Mouse (Mus musculus): ENCODE measurements around the gene Slc38a11. TPM values are rescaled to one million over a fixed set of nuclear protein-coding genes. Genes with fewer than 3 reads are reported as not detected.

Gene Slc38a11
- total RNA-seq, 4 experiments from 2014 or later: 20.1 to 43.2 (median 28.4) TPM

GRCm38 (mm10) chr2:65321998-65322754 is 41.7 kb downstream of the Slc38a11 start:
- no peak for DNase-seq

- DNase-seq: peak; percentile 74
Observed at GRCm38 (mm10) chr2:65320975-65321374, 42.9 kb downstream of the Slc38a11 start.

DNA sequence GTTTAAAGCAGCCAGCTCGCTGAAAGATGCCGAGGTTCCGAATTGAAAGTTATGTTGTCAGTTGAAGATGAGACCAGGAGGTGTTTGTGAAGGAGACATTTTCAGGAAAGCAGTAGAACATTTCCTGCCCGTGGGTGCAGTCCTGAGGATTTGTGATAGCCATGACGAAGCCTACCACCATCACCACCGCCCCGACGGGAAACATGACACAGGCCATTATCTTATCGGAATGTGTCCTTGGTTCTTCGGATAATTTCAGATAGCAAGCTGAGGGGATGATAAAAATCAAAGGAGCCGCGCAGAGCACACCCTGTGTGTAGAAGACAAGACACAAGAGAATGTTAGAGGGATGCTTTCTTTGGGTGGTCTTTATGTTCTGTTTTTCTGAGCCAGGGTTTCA is 47.1 kb downstream of the Slc38a11 start:
- peak; percentile 61 for DNase-seq

DNA sequence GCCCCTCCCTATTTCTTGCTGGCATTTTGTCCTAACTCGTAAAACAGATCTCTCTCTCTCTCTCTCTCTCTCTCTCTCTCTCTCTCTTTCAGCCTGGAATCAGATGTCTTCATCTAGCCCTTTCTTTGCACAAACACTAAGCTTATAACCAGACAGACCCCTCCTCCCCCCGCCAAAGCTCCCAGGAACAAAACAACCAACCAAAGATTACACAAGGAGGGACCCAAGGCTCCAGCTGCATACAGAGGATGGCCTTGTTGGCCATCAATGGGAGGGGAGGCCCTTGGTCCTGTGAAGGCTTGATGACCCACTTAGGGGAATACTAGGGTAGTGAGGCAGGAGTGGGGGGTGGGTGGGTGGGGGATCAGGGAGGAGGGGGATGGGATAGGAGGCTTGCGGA is 52.6 kb downstream of the Slc38a11 start:
- no peak for DNase-seq

DNA sequence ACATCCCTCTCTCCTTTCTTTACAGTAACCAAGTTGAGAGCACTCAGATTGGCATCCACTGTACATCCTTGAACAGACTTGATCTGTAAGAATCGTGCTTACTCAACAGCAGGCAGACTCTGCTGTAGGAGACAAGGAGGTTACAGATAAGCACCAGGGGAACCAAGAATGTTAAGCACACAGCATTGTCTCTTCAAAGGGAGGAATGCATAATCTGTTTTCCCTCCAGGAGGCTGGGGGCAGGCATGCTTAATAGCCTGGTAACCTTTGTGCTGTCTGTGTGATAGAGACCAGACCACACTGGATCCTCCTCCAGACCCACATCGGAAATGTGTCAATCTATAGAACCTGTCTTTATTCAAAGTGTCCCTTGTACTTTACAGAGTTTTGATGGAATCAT is 67.3 kb downstream of the Slc38a11 start:
- no peak for DNase-seq

DNA sequence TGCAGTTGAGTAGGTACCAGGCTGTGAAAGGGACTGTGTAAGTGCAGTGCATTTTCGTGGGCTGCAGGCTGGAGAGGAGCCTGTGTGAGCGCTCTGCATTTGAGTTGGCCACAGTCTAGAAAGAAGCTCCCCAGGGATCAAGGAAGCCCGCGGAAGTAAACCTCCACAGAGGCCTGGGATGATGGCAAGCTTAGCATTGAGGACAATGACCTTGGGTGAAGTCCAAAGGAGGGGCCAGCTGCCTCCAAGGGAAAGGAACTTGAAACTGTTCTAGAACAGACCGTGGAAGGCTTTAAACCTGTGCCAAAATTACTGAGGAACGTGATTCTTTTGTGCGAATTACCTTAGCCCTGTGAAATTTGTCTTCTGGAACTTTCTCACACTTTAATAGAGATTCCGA is 69.7 kb downstream of the Slc38a11 start:
- peak; percentile 53 for DNase-seq

DNA sequence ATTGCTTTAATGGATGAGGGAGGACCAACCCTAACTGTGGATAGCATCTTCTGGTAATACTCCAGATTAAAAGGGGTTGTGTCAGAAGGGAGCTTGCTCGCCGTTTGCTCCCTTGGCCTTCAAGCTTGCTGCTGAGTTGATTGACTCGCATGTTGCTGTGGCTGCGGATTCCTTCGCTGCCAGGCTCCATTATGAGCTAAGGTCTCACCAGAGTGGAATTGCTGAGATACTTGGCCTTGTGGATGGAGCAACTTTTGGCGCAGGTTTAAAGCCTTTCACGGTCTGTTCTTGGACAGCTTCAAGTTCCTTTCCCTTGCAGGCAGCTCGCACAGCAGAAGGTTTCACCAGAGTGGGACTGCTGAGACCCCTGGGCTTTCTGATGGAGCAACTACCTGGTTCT is 70.4 kb downstream of the Slc38a11 start:
- no peak for DNase-seq

DNA sequence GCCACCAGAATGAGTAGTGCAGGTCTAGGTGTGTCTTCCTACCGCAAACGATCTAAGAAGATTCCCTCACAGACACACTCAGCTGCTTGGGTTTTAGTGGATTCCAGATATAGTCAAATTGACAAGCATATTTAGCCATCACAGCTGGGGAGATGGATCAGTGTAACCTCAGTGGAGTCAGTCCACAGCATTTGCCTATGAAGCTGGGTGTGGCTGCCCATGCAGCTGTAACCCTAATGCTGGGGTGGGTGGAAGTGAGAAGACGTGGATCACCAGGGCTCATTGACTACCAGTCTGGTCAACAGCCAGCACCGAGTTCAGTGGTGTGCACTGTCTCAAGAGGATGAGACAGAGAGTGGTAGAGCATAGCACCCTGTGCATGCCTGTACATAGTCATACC is 74.1 kb downstream of the Slc38a11 start:
- no peak for DNase-seq

GRCm38 (mm10) chr2:65288696-65289095 is 75.1 kb downstream of the Slc38a11 start:
- DNase-seq: no peak

- DNase-seq: peak; percentile 81
Observed at GRCm38 (mm10) chr2:65285380-65285779, 78.5 kb downstream of the Slc38a11 start.

GRCm38 (mm10) chr2:65282979-65283378 is 80.9 kb downstream of the Slc38a11 start:
- DNase-seq: no peak

GRCm38 (mm10) chr2:65279029-65279690 is 84.7 kb downstream of the Slc38a11 start:
- peak; percentile 35 for DNase-seq

GRCm38 (mm10) chr2:65275443-65276061 is 88.3 kb downstream of the Slc38a11 start:
- no peak for DNase-seq

DNA sequence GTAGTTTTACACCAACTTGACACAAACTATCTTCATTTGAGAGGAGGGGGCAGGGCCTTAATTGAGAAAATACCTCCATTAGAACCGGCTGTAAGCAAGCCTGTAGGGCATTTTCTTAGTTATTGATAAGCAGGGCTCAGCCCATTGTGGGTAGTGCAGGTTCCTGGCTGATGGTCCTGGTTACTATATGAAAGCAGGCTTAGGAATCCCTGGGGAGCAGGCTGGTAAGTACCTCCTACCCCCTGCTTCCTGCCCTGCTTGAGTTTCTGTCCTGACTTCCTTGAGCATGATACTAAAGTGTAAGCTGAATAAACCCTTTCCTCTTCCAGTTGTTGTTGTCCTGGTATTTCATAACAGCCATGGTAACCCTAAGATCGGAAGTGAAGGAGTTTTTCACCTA is 89.9 kb downstream of the Slc38a11 start:
- no peak for DNase-seq

GRCm38 (mm10) chr2:65268731-65269130 is 95.1 kb downstream of the Slc38a11 start:
- DNase-seq: no peak

DNA sequence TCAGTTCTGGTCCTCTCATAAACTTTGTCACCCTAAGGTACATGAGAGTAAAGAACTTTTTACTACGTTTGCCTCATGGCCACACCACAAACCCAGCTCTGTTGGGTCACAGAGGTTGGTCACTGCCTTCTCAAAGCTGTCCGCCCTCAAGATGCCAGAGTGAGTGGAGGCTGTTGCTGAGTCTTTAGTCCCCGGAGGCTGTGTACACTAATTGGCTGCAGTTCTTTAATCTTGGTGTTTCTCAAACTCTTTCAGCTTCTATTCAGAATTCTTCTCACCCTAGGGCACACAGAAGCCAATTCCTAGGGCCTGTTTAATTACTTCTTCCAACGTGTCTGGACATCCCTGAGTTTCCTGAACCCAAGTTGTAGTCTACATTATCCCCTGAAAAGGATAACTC is 96.0 kb downstream of the Slc38a11 start:
- DNase-seq: no peak

DNA sequence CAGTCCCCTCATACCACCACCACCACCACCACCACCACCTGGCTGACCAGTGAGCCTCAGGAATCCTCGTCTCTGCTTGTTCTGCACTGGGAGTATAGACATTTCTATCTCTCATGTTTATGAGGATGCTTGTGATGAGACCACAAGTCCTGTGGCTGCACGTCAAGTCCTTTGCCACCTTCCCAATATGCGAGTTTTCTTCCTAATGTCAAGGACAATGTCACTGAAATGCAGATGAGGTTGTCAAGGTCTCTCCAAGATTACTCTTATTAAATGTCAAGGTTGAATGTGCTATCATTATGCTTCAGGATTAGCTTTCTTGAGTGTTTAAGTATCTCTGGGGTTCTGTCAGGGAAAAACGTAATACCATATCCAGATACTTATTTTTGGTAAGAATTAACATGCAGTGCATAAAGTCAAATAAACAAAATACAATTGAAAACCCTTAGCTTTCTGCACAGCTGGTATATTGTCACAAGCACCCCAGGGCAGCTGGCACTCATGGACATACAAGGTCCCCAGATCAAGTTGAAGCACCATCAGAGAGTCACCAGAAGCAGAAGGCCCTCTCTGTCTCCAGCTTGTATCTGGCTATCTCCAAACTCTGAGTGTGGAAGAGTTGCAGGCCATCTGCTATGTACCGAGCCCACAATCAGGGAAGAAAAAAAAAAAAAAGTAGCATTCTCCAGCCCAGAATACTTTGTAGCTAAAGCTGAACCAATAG is 97.1 kb downstream of the Slc38a11 start:
- no peak for DNase-seq

Small RNA genes within 50 kb of the gene (microRNA-seq; reads per million reads assigned to microRNA genes)
- 0 reads per million in 2 experiments for gene Mir6337

Other genes with a start within 250 kb of the Slc38a11 start
- gene Cobll1, start 124.6 kb downstream of the Slc38a11 start, total RNA-seq (2022): 100 to 1,000 TPM; 247 to 481 (median 339) TPM
- 1 to 10 TPM; 4.5 to 8.2 (median 6.3) TPM for gene Scn3a, start 203.6 kb upstream of the Slc38a11 start, total RNA-seq (2022)

Measured in adrenal gland, adult 8-10 months (tissue).